Mouse (Mus musculus): Measurements from ENCODE around the gene Sox18.

Sox18 gene

GRCm38 (mm10) chr2:181671326-181671725 lies at the start of gene Sox18:
Sox18 (minus strand) TSS chr2:181671640.
- DNase-seq (ENCODE audit: low spot score): no peak

- no peak for DNase-seq (ENCODE audit: low spot score)
Observed at GRCm38 (mm10) chr2:181721200-181721599, 49.8 kb upstream of the Sox18 start.

GRCm38 (mm10) chr2:181720061-181720460 lies 48.6 kb upstream of the Sox18 start:
- no peak for DNase-seq (ENCODE audit: low spot score)

- no peak for DNase-seq (ENCODE audit: low spot score)
Observed at GRCm38 (mm10) chr2:181716991-181717390, 45.6 kb upstream of the Sox18 start.

GRCm38 (mm10) chr2:181715382-181715781 lies 43.9 kb upstream of the Sox18 start:
- no peak for DNase-seq (ENCODE audit: low spot score)

GRCm38 (mm10) chr2:181714903-181715326 lies 43.5 kb upstream of the Sox18 start, which contains the start of gene Oprl1:
Oprl1 (plus strand) TSS chr2:181715016.
- DNase-seq (ENCODE audit: low spot score): no peak

- no peak for DNase-seq (ENCODE audit: low spot score)
Observed at GRCm38 (mm10) chr2:181713749-181714148, 42.3 kb upstream of the Sox18 start.

- no peak for DNase-seq (ENCODE audit: low spot score)
Observed at GRCm38 (mm10) chr2:181706668-181707067, 35.2 kb upstream of the Sox18 start.

GRCm38 (mm10) chr2:181698241-181698640 lies 26.8 kb upstream of the Sox18 start, which contains the start of gene Lkaaear1:
Lkaaear1 (minus strand) TSS chr2:181698442.
- DNase-seq (ENCODE audit: low spot score): no peak

GRCm38 (mm10) chr2:181696801-181697420 lies 25.5 kb upstream of the Sox18 start:
- no peak for DNase-seq (ENCODE audit: low spot score)

- no peak for DNase-seq (ENCODE audit: low spot score)
Observed at GRCm38 (mm10) chr2:181695776-181696175, 24.3 kb upstream of the Sox18 start.

- no peak for DNase-seq (ENCODE audit: low spot score)
Observed at GRCm38 (mm10) chr2:181694581-181694980, 23.1 kb upstream of the Sox18 start.

GRCm38 (mm10) chr2:181693339-181694280 lies 22.2 kb upstream of the Sox18 start, which contains the start of gene Rgs19:
Rgs19 (minus strand) TSS chr2:181693977.
- DNase-seq (ENCODE audit: low spot score): peak; percentile 78

- DNase-seq (ENCODE audit: low spot score): no peak
Observed at GRCm38 (mm10) chr2:181692304-181692703, 20.9 kb upstream of the Sox18 start.

- no peak for DNase-seq (ENCODE audit: low spot score)
Observed at GRCm38 (mm10) chr2:181691571-181691970, 20.1 kb upstream of the Sox18 start.

GRCm38 (mm10) chr2:181691083-181691482 lies 19.6 kb upstream of the Sox18 start:
- no peak for DNase-seq (ENCODE audit: low spot score)

GRCm38 (mm10) chr2:181689466-181690160 lies 18.2 kb upstream of the Sox18 start:
- DNase-seq (ENCODE audit: low spot score): no peak

GRCm38 (mm10) chr2:181687586-181687985 lies 16.1 kb upstream of the Sox18 start:
- no peak for DNase-seq (ENCODE audit: low spot score)

GRCm38 (mm10) chr2:181685686-181686085 lies 14.2 kb upstream of the Sox18 start:
- no peak for DNase-seq (ENCODE audit: low spot score)

- no peak for DNase-seq (ENCODE audit: low spot score)
Observed at GRCm38 (mm10) chr2:181684713-181685112, 13.3 kb upstream of the Sox18 start.

GRCm38 (mm10) chr2:181683381-181683780 lies 11.9 kb upstream of the Sox18 start:
- no peak for DNase-seq (ENCODE audit: low spot score)

GRCm38 (mm10) chr2:181681978-181682377 lies 10.5 kb upstream of the Sox18 start:
- no peak for DNase-seq (ENCODE audit: low spot score)

Measured in layer of hippocampus, adult 11-12 months (tissue).